Mouse (Mus musculus) olfactory bulb, adult 2 months (tissue): ENCODE results near the gene Gm10375. TPM values are rescaled to one million over a fixed set of nuclear protein-coding genes. Genes with fewer than 3 reads are reported as not detected.
"Not testable (repeated sequence)": the region's sequence is repeated elsewhere in the genome, so short reads cannot be mapped to it uniquely, and the experiment has no call there.

ENCODE experiments used
- H3K27ac ChIP-seq: fragments of 200-500 bp; 2 replicates; pipeline ENCODE4 v1.5.1; 2012; ENCODE audit warnings: low read depth, low read length; ENCODE audit not compliant: insufficient read depth
- H3K4me1 ChIP-seq: fragments of 200-500 bp; 2 replicates; pipeline ENCODE4 v1.6.1; 2012; ENCODE audit warnings: low read length; ENCODE audit not compliant: control insufficient read depth, insufficient read depth
- H3K4me3 ChIP-seq: fragments of 200-500 bp; 2 replicates; pipeline ENCODE4 v1.5.1; 2012; ENCODE audit warnings: mild to moderate bottlenecking, low read depth, low read length, moderate library complexity; ENCODE audit not compliant: insufficient read depth
- WGBS: fragments of 180-500 bp; shearing (Covaris S2); methylation state at CpG from one replicate; pipeline ENCODE4 v1.1.7; 2018; 5-methylcytosine and 5-hydroxymethylcytosine counted together
- polyA plus RNA-seq: library from polyadenylated mRNA; stranded (reverse); fragments of >200 nt; gene quantifications from 2 replicates; pipeline ENCODE4 v1.2.4, GENCODE M21; 2012; ENCODE audit warnings: low replicate concordance; ENCODE audit not compliant: missing spikeins, insufficient read depth, insufficient read length

Gm10375 gene
- polyA plus RNA-seq: not detected in 2 replicates

GRCm38 (mm10) chr14:43607913-43608312 lies at the start of gene Gm10375:
TSS of gene Gm10375 (minus strand) at chr14:43608013.
- not testable (repeated sequence) for H3K4me3 ChIP-seq, H3K27ac ChIP-seq, H3K4me1 ChIP-seq

GRCm38 (mm10) chr14:43579046-43579445 lies 28.8 kb downstream of the Gm10375 start, which contains the start of gene Gm17654:
TSS of gene Gm17654 (minus strand) at chr14:43579146.
- 83% methylated on average over 1 of the region's 2 CpGs for WGBS
- H3K27ac ChIP-seq, H3K4me1 ChIP-seq, H3K4me3 ChIP-seq: not testable (repeated sequence)

GRCm38 (mm10) chr14:43577969-43578368 lies 29.8 kb downstream of the Gm10375 start:
- not testable (repeated sequence) for H3K27ac ChIP-seq, H3K4me3 ChIP-seq, H3K4me1 ChIP-seq
- WGBS: 83% methylated on average over 4 of the region's 4 CpGs

Other genes starting within 250 kb of the Gm10375 start
- not detected in 2 replicates for gene Gm8138, start 191.7 kb downstream of the Gm10375 start, polyA plus RNA-seq
- gene Gm5799, start 64.4 kb downstream of the Gm10375 start, polyA plus RNA-seq: not detected in 2 replicates
- gene Gm17654, start 28.9 kb downstream of the Gm10375 start, polyA plus RNA-seq: not detected in 2 replicates
- gene Gm8165, start 69.2 kb upstream of the Gm10375 start, polyA plus RNA-seq: not detected in 2 replicates
- gene Gm7324, start 89.8 kb upstream of the Gm10375 start, polyA plus RNA-seq: not detected in 2 replicates
- not detected in 2 replicates for gene Gm16506, start 119.5 kb upstream of the Gm10375 start, polyA plus RNA-seq
- not detected in 2 replicates for gene Gm6526, start 139.9 kb upstream of the Gm10375 start, polyA plus RNA-seq
- gene Gm8180, start 176.7 kb upstream of the Gm10375 start, polyA plus RNA-seq: not detected in 2 replicates